Mouse (Mus musculus) embryonic fibroblast, embryonic 13.5 days (primary cell): ENCODE data around the gene Fggy.

Experiments
- CTCF ChIP-seq: IDR thresholded peaks from 2 replicates; pipeline ENCODE4 v1.5.1; 2011; ENCODE audit warnings: mild to moderate bottlenecking, control low read depth, low read length, moderate library complexity, borderline replicate concordance; ENCODE audit not compliant: insufficient read depth
- POLR2A ChIP-seq: IDR thresholded peaks from 2 replicates; pipeline ENCODE4 v1.6.1; 2011; ENCODE audit warnings: low read depth, mild to moderate bottlenecking, control low read depth, low read length, moderate library complexity

DNA sequence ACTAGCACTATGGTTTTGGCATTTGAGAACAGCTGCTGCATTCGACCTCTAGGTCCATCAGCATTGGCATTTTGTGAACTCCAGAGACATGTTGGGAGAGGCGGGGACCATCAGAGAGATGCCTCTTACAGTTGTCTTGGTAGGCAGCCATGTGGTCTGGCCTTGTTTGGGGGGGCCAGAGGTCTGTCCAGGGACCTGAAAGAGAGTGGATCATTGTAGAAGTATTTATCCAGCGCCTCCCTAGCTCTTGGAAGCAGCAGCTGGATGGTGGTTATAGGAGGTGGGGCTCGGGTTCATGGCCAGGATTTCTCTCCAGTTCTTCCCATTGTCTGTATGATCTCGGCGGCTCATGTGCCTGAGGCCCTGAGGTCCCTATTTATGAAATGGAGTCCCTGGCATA is 54.1 kb downstream of the Fggy start:
- TF ChIP-seq POLR2A (no peak), CTCF (no peak)
